Mouse (Mus musculus) myocyte (in vitro differentiated cells): ENCODE results near the gene Vgll4. TPM values are rescaled to one million over a fixed set of nuclear protein-coding genes. Genes with fewer than 3 reads are reported as not detected.

Source experiments
- H3K27me3 ChIP-seq: one replicate; pipeline ENCODE4 v1.6.1; 2011; ENCODE audit not compliant: control insufficient read depth, insufficient read depth, insufficient read length
- H3K36me3 ChIP-seq: one replicate; pipeline ENCODE4 v1.6.1; 2011; ENCODE audit not compliant: control insufficient read depth, insufficient read depth
- H3K4me2 ChIP-seq: one replicate; pipeline ENCODE4 v1.6.1; 2011; ENCODE audit warnings: low read depth, control low read depth
- H3K4me3 ChIP-seq: one replicate; pipeline ENCODE4 v1.5.1; 2011; ENCODE audit warnings: mild to moderate bottlenecking, control low read depth, moderate library complexity
- H3K79me2 ChIP-seq: one replicate; pipeline ENCODE4 v1.6.1; 2011; ENCODE audit not compliant: control insufficient read depth, insufficient read depth
- H3ac ChIP-seq: one replicate; pipeline ENCODE4 v1.6.1; 2011; ENCODE audit not compliant: control insufficient read depth, insufficient read length
- CEBPB ChIP-seq: IDR thresholded peaks from 2 replicates; pipeline ENCODE4 v1.6.1; 2011; ENCODE audit warnings: mild to moderate bottlenecking, moderate library complexity; ENCODE audit not compliant: poor library complexity, insufficient read depth, severe bottlenecking
- E2F4 ChIP-seq: IDR thresholded peaks from one replicate; pipeline ENCODE4 v1.6.1; 2011; ENCODE audit warnings: mild to moderate bottlenecking, control low read depth, moderate library complexity; ENCODE audit not compliant: insufficient read depth
- MAX ChIP-seq: IDR thresholded peaks from one replicate; pipeline ENCODE4 v1.6.1; 2011; ENCODE audit warnings: low read depth, mild to moderate bottlenecking, control low read depth
- MYOD1 ChIP-seq, 3 experiments: IDR thresholded peaks; one replicate each; pipeline ENCODE4 v1.6.1; 2011; ENCODE audit warnings: control low read depth in 2 of 3, low read depth in 2 of 3, mild to moderate bottlenecking in 2 of 3, moderate library complexity in 1 of 3; ENCODE audit not compliant: insufficient read length in 2 of 3, control insufficient read depth in 1 of 3
- MYOG ChIP-seq, 3 experiments: IDR thresholded peaks; one replicate each; pipeline ENCODE4 v1.6.1; 2011; ENCODE audit warnings: control low read depth in 2 of 3, low read depth in 2 of 3, mild to moderate bottlenecking in 2 of 3; ENCODE audit not compliant: insufficient read length in 2 of 3, control insufficient read depth in 1 of 3, insufficient read depth in 1 of 3
- POLR2A ChIP-seq: IDR thresholded peaks from one replicate; pipeline ENCODE4 v1.6.1; 2011; ENCODE audit warnings: low read depth, mild to moderate bottlenecking, control low read depth, moderate library complexity; ENCODE audit not compliant: insufficient read length
- POLR2AphosphoS2 ChIP-seq: IDR thresholded peaks from one replicate; pipeline ENCODE4 v1.6.1; 2011; ENCODE audit warnings: low read depth, control low read depth; ENCODE audit not compliant: insufficient read length
- REST ChIP-seq: IDR thresholded peaks from one replicate; pipeline ENCODE4 v1.6.1; 2011; ENCODE audit warnings: mild to moderate bottlenecking, control low read depth, moderate library complexity; ENCODE audit not compliant: insufficient read depth, insufficient read length
- SRF ChIP-seq: IDR thresholded peaks from one replicate; pipeline ENCODE4 v1.6.1; 2011; ENCODE audit warnings: low read depth; ENCODE audit not compliant: control insufficient read depth, insufficient read length
- TCF12 ChIP-seq: IDR thresholded peaks from one replicate; pipeline ENCODE4 v1.6.1; 2011; ENCODE audit warnings: mild to moderate bottlenecking, control low read depth; ENCODE audit not compliant: poor library complexity, insufficient read depth, severe bottlenecking
- TCF3 ChIP-seq: IDR thresholded peaks from one replicate; pipeline ENCODE4 v1.6.1; 2011; ENCODE audit warnings: low read depth, control low read depth; ENCODE audit not compliant: insufficient read length
- USF1 ChIP-seq: IDR thresholded peaks from one replicate; pipeline ENCODE4 v1.6.1; 2011; ENCODE audit warnings: low read depth, mild to moderate bottlenecking, control low read depth, moderate library complexity
- polyA plus RNA-seq: library from polyadenylated mRNA; unstranded; fragments of >200 nt; fragmentation: generic; extraction: Trizol; gene quantifications from one replicate; pipeline ENCODE4 v1.2.1, GENCODE M21; 2012; ENCODE audit warnings: missing spikeins

The Vgll4 gene
- polyA plus RNA-seq, 1 experiment = 21.1 TPM

DNA sequence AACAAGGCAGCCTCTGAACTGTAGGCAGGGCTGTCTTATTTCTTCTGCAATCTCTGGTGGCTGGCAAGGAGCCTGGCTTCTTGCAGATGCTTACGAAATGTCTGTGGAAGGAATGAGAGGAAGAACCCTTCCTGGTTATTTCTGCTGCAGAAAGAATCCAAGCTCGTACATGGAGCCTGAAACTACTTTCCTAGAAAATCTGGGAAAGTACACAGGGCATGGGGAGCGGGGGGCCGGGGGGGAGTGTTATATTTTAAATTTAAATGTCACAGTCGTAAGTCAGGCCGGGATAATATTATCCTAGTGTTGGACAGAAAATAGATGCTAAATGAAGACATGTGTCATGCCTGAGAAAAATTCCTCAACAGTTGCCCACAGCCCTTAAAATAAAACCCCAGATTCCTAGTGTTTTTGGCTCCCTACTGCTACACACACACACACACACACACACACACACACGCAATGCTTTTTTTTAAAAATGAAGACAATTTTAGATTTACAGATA is 7.2 kb upstream of the Vgll4 start:
- Histone ChIP-seq H3K79me2 (no peaks in the 10 kb centered on the region), H3K4me2 (no peak overlapping the region), H3K27me3 (peaks cover 6% of the 10 kb centered on the region), H3ac (no peak overlapping the region), H3K36me3 (no peaks in the 10 kb centered on the region), H3K4me3 (no peak overlapping the region)
- TF ChIP-seq CEBPB = 0 out of 2 replicates have a peak, but pooled peaks have one; percentile 42
- no peak for TF ChIP-seq POLR2A

- H3K36me3 ChIP-seq = no peaks in the 10 kb centered on the region
- no peak for TF ChIP-seq TCF12
- no peak for TF ChIP-seq E2F4
- no peak for TF ChIP-seq MYOG (IDR thresholded peaks at IDR 0.05; ENCODE audit: control insufficient read depth in 1 of 3, insufficient read depth in 1 of 3, insufficient read length in 2 of 3, low read depth in 2 of 3)
- no peak for TF ChIP-seq REST
- no peak for TF ChIP-seq TCF3
- H3K4me2 ChIP-seq = no peak overlapping the region
- H3ac ChIP-seq = no peak overlapping the region
- no peaks in the 10 kb centered on the region for H3K79me2 ChIP-seq
- peaks cover 3% of the 10 kb centered on the region for H3K27me3 ChIP-seq
- H3K4me3 ChIP-seq = no peak overlapping the region
Observed at GRCm38 (mm10) chr6:114974331-114974730, 4.5 kb upstream of the Vgll4 start.

DNA sequence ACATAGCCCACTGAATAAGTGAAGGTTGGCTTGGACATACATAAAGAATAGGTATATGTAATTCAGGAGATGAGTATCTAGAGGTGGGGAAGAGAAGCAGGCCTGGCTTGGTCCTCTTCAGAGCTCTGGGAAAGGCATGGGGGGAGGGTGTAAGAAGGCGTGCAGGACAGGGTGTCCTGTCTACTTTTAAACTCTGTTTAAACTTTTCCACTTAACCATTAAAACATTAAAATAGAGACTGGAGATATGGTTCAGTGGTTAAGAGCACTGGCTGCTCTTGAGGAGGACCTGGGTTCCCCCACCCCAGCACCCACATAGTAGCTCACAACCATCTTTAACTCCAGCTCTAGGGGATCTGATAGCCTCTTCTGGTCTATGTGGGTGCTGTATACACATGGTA is 3.2 kb upstream of the Vgll4 start:
- H3K4me3 ChIP-seq = no peak overlapping the region
- no peaks in the 10 kb centered on the region for H3K79me2 ChIP-seq
- TF ChIP-seq REST (no peak), E2F4 (no peak), POLR2A (no peak), SRF (no peak), CEBPB (no peak), MYOD1 (IDR thresholded peaks at IDR 0.05; ENCODE audit: control insufficient read depth in 1 of 3, insufficient read length in 2 of 3, low read depth in 2 of 3) (no peak), USF1 (no peak), TCF3 (no peak), MAX (no peak)
- no peaks in the 10 kb centered on the region for H3K36me3 ChIP-seq
- H3ac ChIP-seq = no peak overlapping the region
- no peak overlapping the region for H3K4me2 ChIP-seq
- H3K27me3 ChIP-seq = peaks cover 7% of the 10 kb centered on the region

GRCm38 (mm10) chr6:114970895-114971294 is 1.1 kb upstream of the Vgll4 start:
- H3K4me3 ChIP-seq = no peak overlapping the region
- H3K79me2 ChIP-seq = no peaks in the 10 kb centered on the region
- peaks cover 7% of the 10 kb centered on the region for H3K27me3 ChIP-seq
- no peak overlapping the region for H3K4me2 ChIP-seq
- no peaks in the 10 kb centered on the region for H3K36me3 ChIP-seq
- no peak overlapping the region for H3ac ChIP-seq
- TF ChIP-seq POLR2A = no peak
- no peak for TF ChIP-seq TCF3
- no peak for TF ChIP-seq POLR2AphosphoS2
- TF ChIP-seq REST = no peak
- TF ChIP-seq E2F4 = no peak
- no peak for TF ChIP-seq CEBPB
- TF ChIP-seq MYOD1 (IDR thresholded peaks at IDR 0.05; ENCODE audit: control insufficient read depth in 1 of 3, insufficient read length in 2 of 3, low read depth in 2 of 3) = no peak
- TF ChIP-seq USF1 = no peak
- no peak for TF ChIP-seq SRF
- TF ChIP-seq MAX = no peak
- TF ChIP-seq MYOG (IDR thresholded peaks at IDR 0.05; ENCODE audit: control insufficient read depth in 1 of 3, insufficient read depth in 1 of 3, insufficient read length in 2 of 3, low read depth in 2 of 3) = no peak

DNA sequence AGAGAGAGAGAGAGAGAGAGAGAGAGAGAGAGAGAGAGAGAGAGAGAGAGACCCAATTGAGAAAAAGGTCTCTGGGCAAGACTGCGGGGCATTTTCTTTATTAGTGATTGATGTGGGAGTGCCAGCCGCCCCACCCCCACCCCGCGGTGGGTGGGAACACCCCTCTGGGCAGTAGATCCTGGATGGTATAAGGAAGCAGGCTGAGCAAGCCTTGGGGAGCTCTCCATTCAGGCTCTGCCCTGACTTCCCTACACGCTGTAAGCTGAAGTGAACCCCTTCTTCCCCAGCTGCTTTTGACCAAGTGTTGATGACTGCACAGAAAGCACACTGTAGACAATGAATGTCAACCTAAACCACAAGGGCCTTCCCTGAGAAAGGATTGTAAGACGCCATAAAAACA is 592 bp upstream of the Vgll4 start:
- Histone ChIP-seq H3K27me3 (peaks cover 7% of the 10 kb centered on the region), H3K4me2 (no peak overlapping the region), H3ac (no peak overlapping the region), H3K36me3 (no peaks in the 10 kb centered on the region), H3K4me3 (no peak overlapping the region), H3K79me2 (no peaks in the 10 kb centered on the region)
- no peak for TF ChIP-seq MYOG (IDR thresholded peaks at IDR 0.05; ENCODE audit: control insufficient read depth in 1 of 3, insufficient read depth in 1 of 3, insufficient read length in 2 of 3, low read depth in 2 of 3)
- no peak for TF ChIP-seq POLR2AphosphoS2
- TF ChIP-seq E2F4 = no peak
- no peak for TF ChIP-seq TCF12
- no peak for TF ChIP-seq MYOD1 (IDR thresholded peaks at IDR 0.05; ENCODE audit: control insufficient read depth in 1 of 3, insufficient read length in 2 of 3, low read depth in 2 of 3)
- TF ChIP-seq TCF3 = no peak
